Comparison of ENCODE assay signal across 25 mouse cellular contexts in the genomic region with DNA sequence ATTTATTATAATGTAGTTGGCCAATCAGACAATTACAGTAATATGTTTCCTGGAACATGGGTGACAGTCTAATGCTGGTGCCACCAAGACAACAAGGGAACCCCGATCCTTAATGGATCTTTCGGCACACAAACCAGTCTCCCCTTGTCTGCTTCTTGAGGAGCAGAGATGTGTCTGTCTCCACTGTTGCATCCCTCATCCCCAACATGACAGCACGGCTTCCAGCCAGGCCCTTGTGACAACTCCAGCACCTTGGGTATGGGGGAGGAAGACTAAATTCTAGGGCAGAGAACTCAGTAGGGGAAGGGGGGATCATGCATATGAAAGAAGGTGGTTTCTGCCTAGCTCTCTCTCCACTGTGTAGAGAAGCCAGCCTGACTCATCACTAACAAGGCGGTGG.
"Had no signal": no experiment of that assay in that cellular context is flagged by ENCODE, and none has a peak within 500 bp of the region (broad histone marks: within the 10 kb centered on the region; RNA-seq: fewer than 3 reads in every experiment).

No protein-coding gene starts in this region.

- ATAC-seq: hindbrain, embryonic 16.5 days; inflammation-experienced regulatory T-cells, adult 6 months; intestine, embryonic 15.5 days; intestine, postnatal 0 days had no signal

- H3K4me1 ChIP-seq: heart, embryonic 10.5 days; hindbrain, embryonic 10.5 days; hindbrain, embryonic 12.5 days; intestine, embryonic 15.5 days; limb, embryonic 12.5 days; liver, embryonic 13.5 days had no signal

- H3K36me3 ChIP-seq: heart, embryonic 10.5 days; heart, embryonic 12.5 days; hindbrain, embryonic 10.5 days; hindbrain, embryonic 12.5 days; intestine, embryonic 15.5 days; limb, embryonic 12.5 days; liver, embryonic 13.5 days had no signal

- H3K27ac ChIP-seq: gastrocnemius, adult 2 months; heart, embryonic 10.5 days; hindbrain, embryonic 10.5 days; hindbrain, embryonic 12.5 days; hindbrain, embryonic 14.5 days; intestine, embryonic 15.5 days; layer of hippocampus, adult 2 months; left cerebral cortex, adult 2 months; limb, embryonic 12.5 days; liver, embryonic 13.5 days had no signal

- H3K27me3 ChIP-seq: heart, embryonic 12.5 days; hindbrain, embryonic 12.5 days; intestine, embryonic 15.5 days; limb, embryonic 12.5 days; liver, embryonic 13.5 days had no signal

- DNase-seq: gastrocnemius, adult 2 months; gastrocnemius, postnatal 10 days; gastrocnemius, postnatal 25 days; heart, postnatal 10 days; heart, postnatal 4 days; kidney, adult 18-20 months; kidney, adult 8-10 months; kidney, postnatal 10 days; kidney, postnatal 25 days; kidney, postnatal 4 days; left cerebral cortex, postnatal 4 days; liver; liver, embryonic 13.5 days had no signal

- H3K9me3 ChIP-seq: heart, embryonic 10.5 days; heart, embryonic 12.5 days; hindbrain, embryonic 10.5 days; hindbrain, embryonic 12.5 days; intestine, embryonic 15.5 days; limb, embryonic 12.5 days; liver, embryonic 13.5 days had no signal

- H3K4me3 ChIP-seq: gastrocnemius, adult 2 months; heart, embryonic 10.5 days; heart, embryonic 12.5 days; hindbrain, embryonic 10.5 days; hindbrain, embryonic 12.5 days; intestine, embryonic 15.5 days; layer of hippocampus, adult 2 months; left cerebral cortex, adult 2 months; limb, embryonic 12.5 days; liver, embryonic 13.5 days had no signal
